Mouse (Mus musculus) MEL (cell line): Measurements from ENCODE around the gene Ccdc157. TPM values are rescaled to one million over a fixed set of nuclear protein-coding genes. Genes with fewer than 3 reads are reported as not detected.

Experiments used
- DNase-seq: peaks from one replicate; pipeline ENCODE4 v3.0.0; 2011; ENCODE audit warnings: low read depth, low spot score
- H3K27ac ChIP-seq: 2 replicates; pipeline ENCODE4 v1.5.1; 2012; ENCODE audit warnings: low read depth, mild to moderate bottlenecking, control low read depth, low read length, moderate library complexity; ENCODE audit not compliant: control insufficient read depth
- H3K27me3 ChIP-seq, 2 experiments: fragments of 150-350 bp in 1 of 2; sonication (generic) in 1 of 2; 2 replicates each; pipeline ENCODE4 v1.6.1; 2012; ENCODE audit warnings: low read length in 2 of 2, mild to moderate bottlenecking in 2 of 2, improper control_type of control experiment in 1 of 2, moderate library complexity in 1 of 2; ENCODE audit not compliant: insufficient read depth in 2 of 2, control insufficient read depth in 1 of 2
- H3K36me3 ChIP-seq, 2 experiments: 2 replicates each; pipeline ENCODE4 v1.6.1; 2012 to 2014; ENCODE audit warnings: low read length in 2 of 2, improper control_type of control experiment in 1 of 2, inconsistent platforms in 1 of 2, mild to moderate bottlenecking in 1 of 2; ENCODE audit not compliant: insufficient read depth in 2 of 2, control insufficient read depth in 1 of 2
- H3K4me1 ChIP-seq, 2 experiments: fragments of 150-350 bp in 1 of 2; sonication (generic) in 1 of 2; 2 replicates each; pipeline ENCODE4 v1.6.1; 2012; ENCODE audit warnings: low read length in 2 of 2, improper control_type of control experiment in 1 of 2, mild to moderate bottlenecking in 1 of 2; ENCODE audit not compliant: insufficient read depth in 2 of 2, control insufficient read depth in 1 of 2
- H3K4me3 ChIP-seq, 2 experiments: fragments of 150-350 bp in 1 of 2; sonication (generic) in 1 of 2; 2 replicates each; pipeline ENCODE4 v1.5.1; 2012; ENCODE audit warnings: low read depth in 2 of 2, low read length in 2 of 2, mild to moderate bottlenecking in 2 of 2, moderate library complexity in 2 of 2, control low read depth in 1 of 2, improper control_type of control experiment in 1 of 2; ENCODE audit not compliant: control insufficient read depth in 1 of 2, insufficient read depth in 1 of 2
- H3K79me2 ChIP-seq: 2 replicates; pipeline ENCODE4 v1.6.1; 2012; ENCODE audit warnings: mild to moderate bottlenecking, low read length, moderate library complexity; ENCODE audit not compliant: control insufficient read depth, poor library complexity, insufficient read depth
- H3K9ac ChIP-seq: 2 replicates; pipeline ENCODE4 v1.6.1; 2012; ENCODE audit warnings: low read depth, mild to moderate bottlenecking, control low read depth, low read length, moderate library complexity; ENCODE audit not compliant: control insufficient read depth, poor library complexity, severe bottlenecking
- H3K9me3 ChIP-seq: fragments of 150-350 bp; sonication (generic); replicated peaks from 2 replicates; pipeline ENCODE4 v1.6.1; 2012; ENCODE audit warnings: mild to moderate bottlenecking, low read length, improper control_type of control experiment, moderate library complexity; ENCODE audit not compliant: insufficient read depth
- BHLHE40 ChIP-seq: IDR thresholded peaks from 2 replicates; pipeline ENCODE4 v1.6.1; 2012; ENCODE audit warnings: low read depth, mild to moderate bottlenecking, inconsistent platforms, low read length, improper control_type of control experiment, borderline replicate concordance
- CHD1 ChIP-seq: IDR thresholded peaks from 2 replicates; pipeline ENCODE4 v1.6.1; 2012; ENCODE audit warnings: low read depth, mild to moderate bottlenecking, inconsistent platforms, low read length, improper control_type of control experiment
- CHD2 ChIP-seq: IDR thresholded peaks from 2 replicates; pipeline ENCODE4 v1.6.1; 2011; ENCODE audit warnings: low read length, improper control_type of control experiment
- CTCF ChIP-seq, 3 experiments: IDR thresholded peaks in 2 of 3; conservative IDR thresholded peaks in 1 of 3; 2 replicates each; pipeline ENCODE4 v1.5.1; 2011 to 2012; ENCODE audit warnings: low read length in 3 of 3, low read depth in 2 of 3, mild to moderate bottlenecking in 2 of 3, improper control_type of control experiment in 1 of 3, inconsistent platforms in 1 of 3, mixed read lengths in 1 of 3, moderate library complexity in 1 of 3; ENCODE audit not compliant: control insufficient read depth in 1 of 3, insufficient read depth in 1 of 3, poor library complexity in 1 of 3, severe bottlenecking in 1 of 3
- E2F4 ChIP-seq: IDR thresholded peaks from 2 replicates; pipeline ENCODE4 v1.6.1; 2011; ENCODE audit warnings: low read depth, low read length, improper control_type of control experiment, borderline replicate concordance
- GATA1 ChIP-seq: IDR thresholded peaks from 2 replicates; pipeline ENCODE4 v1.6.1; 2011; ENCODE audit warnings: low read depth, low read length, improper control_type of control experiment
- HCFC1 ChIP-seq: IDR thresholded peaks from 2 replicates; pipeline ENCODE4 v1.6.1; 2012; ENCODE audit warnings: low read depth, mild to moderate bottlenecking, inconsistent platforms, low read length, improper control_type of control experiment, moderate library complexity
- JUND ChIP-seq: IDR thresholded peaks from 2 replicates; pipeline ENCODE4 v1.6.1; 2011; ENCODE audit warnings: low read depth, mild to moderate bottlenecking, improper control_type of control experiment, low read length
- KAT2A ChIP-seq: conservative IDR thresholded peaks from 2 replicates; pipeline ENCODE4 v1.6.1; 2012; ENCODE audit warnings: low read depth, low read length, improper control_type of control experiment, inconsistent platforms
- MAX ChIP-seq: IDR thresholded peaks from 2 replicates; pipeline ENCODE4 v1.6.1; 2011; ENCODE audit warnings: low read length, improper control_type of control experiment
- MAZ ChIP-seq: IDR thresholded peaks from 2 replicates; pipeline ENCODE4 v1.6.1; 2012; ENCODE audit warnings: low read depth, mild to moderate bottlenecking, inconsistent platforms, low read length, improper control_type of control experiment
- MXI1 ChIP-seq: IDR thresholded peaks from 2 replicates; pipeline ENCODE4 v1.6.1; 2011; ENCODE audit warnings: mild to moderate bottlenecking, low read depth, low read length, improper control_type of control experiment
- MYC ChIP-seq: IDR thresholded peaks from 2 replicates; pipeline ENCODE4 v1.6.1; 2011; ENCODE audit warnings: low read depth, mild to moderate bottlenecking, low read length, improper control_type of control experiment, moderate library complexity
- NELFE ChIP-seq: IDR thresholded peaks from 2 replicates; pipeline ENCODE4 v1.6.1; 2011; ENCODE audit warnings: low read depth, low read length, improper control_type of control experiment
- POLR2AphosphoS5 ChIP-seq: IDR thresholded peaks from 2 replicates; pipeline ENCODE4 v1.6.1; 2012; ENCODE audit warnings: low read depth, borderline replicate concordance, mild to moderate bottlenecking, inconsistent platforms, low read length, moderate library complexity, mixed read lengths
- SMC3 ChIP-seq: IDR thresholded peaks from 2 replicates; pipeline ENCODE4 v1.6.1; 2011; ENCODE audit warnings: low read depth, low read length, improper control_type of control experiment
- TBP ChIP-seq: IDR thresholded peaks from 2 replicates; pipeline ENCODE4 v1.8.0; 2011; ENCODE audit warnings: low read depth, low read length, improper control_type of control experiment
- TCF12 ChIP-seq: IDR thresholded peaks from 2 replicates; pipeline ENCODE4 v1.6.1; 2014; ENCODE audit warnings: low read depth, mild to moderate bottlenecking, inconsistent platforms, low read length, improper control_type of control experiment, moderate library complexity
- UBTF ChIP-seq: IDR thresholded peaks from 2 replicates; pipeline ENCODE4 v1.6.1; 2012; ENCODE audit warnings: low read depth, mild to moderate bottlenecking, inconsistent platforms, low read length, improper control_type of control experiment, moderate library complexity, borderline replicate concordance; ENCODE audit not compliant: insufficient read depth
- USF2 ChIP-seq, 2 experiments: IDR thresholded peaks; 2 replicates each; pipeline ENCODE4 v1.6.1; 2011 to 2012; ENCODE audit warnings: improper control_type of control experiment in 2 of 2, low read length in 2 of 2, borderline replicate concordance in 1 of 2, inconsistent platforms in 1 of 2, low read depth in 1 of 2, mild to moderate bottlenecking in 1 of 2; ENCODE audit not compliant: insufficient read depth in 1 of 2
- ZNF384 ChIP-seq: IDR thresholded peaks from 2 replicates; pipeline ENCODE4 v1.6.1; 2012; ENCODE audit warnings: low read depth, mild to moderate bottlenecking, inconsistent platforms, low read length, improper control_type of control experiment
- polyA plus RNA-seq, 2 experiments: library from polyadenylated mRNA; stranded (reverse) in 1 of 2; unstranded in 1 of 2; fragments of >175 nt in 1 of 2; fragments of >200 nt in 1 of 2; gene quantifications; 2 replicates each; pipeline versions ENCODE4 v1.2.1 to v1.2.4; 2012; ENCODE audit warnings: low replicate concordance in 2 of 2, low read depth in 1 of 2; ENCODE audit not compliant: insufficient read length in 2 of 2, insufficient read depth in 1 of 2, missing spikeins in 1 of 2
- total RNA-seq: library from RNA; depleted of rRNA; stranded (reverse); fragments of 300-350 nt; gene quantifications from 2 replicates; pipeline ENCODE4 v1.2.3, GENCODE M21; 2012

The Ccdc157 gene
- total and polyA plus RNA-seq, 3 experiments, result 2.0 to 2.9 TPM; not detected in 1

- TF ChIP-seq TCF12, result no peak
- no peak for TF ChIP-seq GATA1
- no peak for TF ChIP-seq TBP
- TF ChIP-seq HCFC1, result no peak
- no peak for TF ChIP-seq CHD2
- TF ChIP-seq JUND, result no peak
- no peak for TF ChIP-seq ZNF384
- TF ChIP-seq MXI1, result no peak
- no peak for TF ChIP-seq NELFE
- no peak for TF ChIP-seq KAT2A
- TF ChIP-seq MYC, result no peak
- TF ChIP-seq BHLHE40, result no peak
- no peak for TF ChIP-seq POLR2AphosphoS5
- Histone ChIP-seq H3K4me3 (no peak overlapping the region), H3K27ac (no peak overlapping the region), H3K4me1 (no peaks in the 10 kb centered on the region), H3K36me3 (no peaks in the 10 kb centered on the region; a peak in 1 of 4 replicates), H3K79me2 (no peaks in the 10 kb centered on the region), H3K9me3 (no peaks in the 10 kb centered on the region), H3K9ac (no peak overlapping the region), H3K27me3 (no peaks in the 10 kb centered on the region)
- no peak for DNase-seq
Measured at GRCm38 (mm10) chr11:4103522-4103921, 56.6 kb downstream of the Ccdc157 start.

DNA sequence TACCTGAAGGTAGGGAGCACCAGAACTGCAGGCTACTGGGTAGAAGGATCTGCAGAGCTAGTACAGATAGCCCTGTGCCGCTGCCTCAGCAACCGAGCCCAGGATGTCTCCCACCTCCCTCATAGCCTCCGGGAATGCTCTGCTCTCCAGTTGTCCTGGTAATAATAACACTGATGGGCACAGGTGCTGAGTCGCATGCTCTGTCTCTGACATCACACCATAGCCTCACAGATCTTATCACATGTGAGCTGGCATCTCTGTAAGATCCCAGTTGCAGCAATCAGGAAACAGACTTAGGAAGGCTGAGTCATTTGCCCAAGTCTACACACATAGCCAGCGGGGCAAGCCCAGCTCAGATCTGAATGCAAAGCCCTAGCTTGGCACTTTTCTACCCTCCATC is 58.2 kb downstream of the Ccdc157 start:
- H3K79me2 ChIP-seq, result peaks cover 4% of the 10 kb centered on the region; the same call in 1 of the 2 replicates
- peaks cover 0 to 3% of the 10 kb centered on the region in 2 experiments; a peak in 1 of 4 replicates for H3K36me3 ChIP-seq
- H3K27ac ChIP-seq, result no peak overlapping the region
- no peak overlapping the region for H3K9ac ChIP-seq
- H3K4me1 ChIP-seq, result peaks cover 0 to 4% of the 10 kb centered on the region in 2 experiments; a peak in 2 of 4 replicates
- H3K27me3 ChIP-seq, result no peaks in the 10 kb centered on the region
- TF ChIP-seq UBTF, result no peak
- TF ChIP-seq GATA1, result no peak
- TF ChIP-seq E2F4, result no peak
- TF ChIP-seq MAZ, result no peak
- TF ChIP-seq USF2 (IDR thresholded peaks at IDR 0.05; ENCODE audit: borderline replicate concordance in 1 of 2, insufficient read depth in 1 of 2, low read depth in 1 of 2, low read length in 2 of 2), result no peak
- no peak for TF ChIP-seq MAX
- no peak for TF ChIP-seq TBP
- no peak for TF ChIP-seq CTCF (IDR thresholded peaks at IDR 0.05 in 2 of 3, conservative IDR thresholded peaks at IDR 0.05 in 1 of 3; ENCODE audit: control insufficient read depth in 1 of 3, insufficient read depth in 1 of 3, low read depth in 2 of 3, low read length in 3 of 3, poor library complexity in 1 of 3, severe bottlenecking in 1 of 3)
- TF ChIP-seq MYC, result no peak
- TF ChIP-seq TCF12, result no peak
- TF ChIP-seq CHD1, result no peak
- TF ChIP-seq SMC3, result no peak
- no peak for TF ChIP-seq ZNF384
- no peaks in the 10 kb centered on the region for H3K9me3 ChIP-seq
- H3K4me3 ChIP-seq, result no peak overlapping the region
- no peak for DNase-seq
